1 mouse cellular context compared by ENCODE assay signal in the genomic region with DNA sequence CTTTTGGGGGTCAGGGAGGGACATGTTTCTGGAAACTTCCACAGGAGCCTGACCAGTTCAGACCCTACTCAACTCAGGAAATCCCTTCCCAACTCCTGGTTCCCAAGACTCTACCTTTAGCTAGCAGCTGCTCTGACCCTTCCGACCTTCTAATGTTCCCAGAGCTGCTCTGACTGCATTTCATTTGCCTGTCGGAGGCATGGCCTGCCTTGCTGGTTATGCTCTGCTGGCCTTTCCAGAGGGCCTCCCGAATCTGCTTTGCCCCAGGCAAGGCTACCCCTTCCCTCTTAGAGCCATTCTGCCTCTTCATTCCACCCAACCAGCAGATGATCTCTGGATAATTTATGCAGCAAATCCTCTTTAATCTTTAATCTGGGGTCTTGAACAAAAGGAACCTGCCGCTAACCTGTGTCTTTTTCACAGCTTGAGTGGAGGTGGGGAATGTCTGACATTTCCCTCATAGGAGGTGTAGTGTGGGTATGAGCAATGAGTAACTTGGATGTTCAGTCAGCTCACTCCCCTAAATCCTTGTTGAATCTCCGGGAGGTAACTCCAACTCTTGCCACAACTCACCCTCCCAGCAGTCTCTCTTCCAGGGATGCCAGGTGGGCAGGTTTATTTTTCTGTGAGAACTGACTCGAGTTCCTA.
TF ChIP-seq lines count a peak whose summit lies in the region.

No protein-coding gene starts in this region.

TF ChIP-seq in CH12.LX, 34 proteins besides CTCF, POLR2A, EP300 and RAD21:
- TF ChIP-seq TCF12 (IDR thresholded peaks at IDR 0.05; ENCODE audit: low read depth, low read length) (no peak), ZC3H11A (IDR thresholded peaks at IDR 0.05; ENCODE audit: low read depth, low read length) (no peak), ZMIZ1 (IDR thresholded peaks at IDR 0.05; ENCODE audit: low read depth, low read length) (no peak), NRF1 (IDR thresholded peaks at IDR 0.05; ENCODE audit: low read depth, low read length) (no peak), USF2 (conservative IDR thresholded peaks at IDR 0.05; ENCODE audit: low read depth, low read length) (no peak)
